Mouse (Mus musculus): ENCODE measurements at regions not wholly inside any gene's neighbourhood (a gene's known extent, or its start where the extent isn't known, plus 50 kb on each side); places are given as distances from the start of the nearest gene placed in this dataset.
A peak's percentile ranks its signal among the peaks of the same experiment; 100 is the strongest.

DNA sequence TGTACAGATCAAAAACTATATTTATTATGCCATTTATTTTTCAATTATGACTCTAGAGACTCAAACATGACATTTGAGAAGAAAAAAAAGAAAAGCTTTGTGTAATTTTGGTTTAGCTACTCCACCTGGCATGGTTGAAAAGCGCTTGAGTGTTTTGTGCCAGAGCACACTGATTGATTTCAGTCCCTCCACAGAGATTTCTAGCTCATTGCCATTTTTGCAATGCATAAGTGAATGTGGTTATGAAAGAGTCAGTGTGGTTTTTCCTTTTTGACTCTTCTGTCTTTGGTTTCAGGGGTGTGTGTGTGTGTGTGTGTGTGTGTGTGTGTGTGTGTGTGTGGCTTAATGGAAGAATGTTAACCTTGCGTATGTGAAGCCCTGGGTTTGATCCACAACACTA, 113.6 kb upstream of the Tmc3 start:
- DNase-seq (ENCODE audit: extremely low spot score, low read depth, low spot score) = no peak

DNA sequence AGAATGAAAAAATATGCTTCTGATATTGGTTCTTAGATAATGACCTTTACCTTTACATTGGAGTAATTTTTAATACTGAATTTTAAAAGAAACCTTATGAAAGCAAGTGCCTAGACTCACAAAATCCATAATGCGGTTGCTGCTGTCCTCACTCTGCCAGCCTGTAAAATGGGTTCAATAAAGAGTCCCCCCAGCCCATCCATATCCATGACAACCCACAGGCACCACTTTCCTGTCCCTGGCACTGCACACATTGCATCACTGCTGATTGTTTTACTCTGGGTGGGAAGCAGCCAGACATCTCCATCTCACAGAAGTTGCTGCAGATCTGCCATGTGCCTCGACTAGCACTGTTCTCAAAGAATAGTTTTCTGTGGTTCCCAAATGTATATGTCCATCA, 110.3 kb upstream of the Tmc3 start:
- no peak for DNase-seq (ENCODE audit: extremely low spot score, low read depth, low spot score)

DNA sequence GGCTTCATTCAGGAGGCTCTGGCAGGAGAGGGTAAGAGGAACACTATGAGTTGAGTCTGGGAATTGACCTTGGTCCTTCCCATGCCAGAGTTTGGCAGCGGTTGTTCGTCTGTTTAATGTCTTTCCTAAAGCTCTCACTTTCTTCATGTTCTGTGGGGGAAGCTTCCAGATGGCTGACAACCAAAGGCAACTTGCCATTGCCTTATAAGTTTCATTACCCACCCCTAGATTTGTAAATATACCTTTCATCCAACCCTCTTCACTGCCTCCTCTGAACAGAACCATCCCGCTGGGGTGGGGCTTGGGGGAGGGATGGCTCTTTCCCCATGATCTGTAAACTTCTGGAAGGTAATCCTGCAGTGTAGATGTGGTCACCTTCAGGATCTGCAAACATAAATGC, 109.7 kb upstream of the Tmc3 start:
- DNase-seq (ENCODE audit: extremely low spot score, low read depth, low spot score) = no peak

DNA sequence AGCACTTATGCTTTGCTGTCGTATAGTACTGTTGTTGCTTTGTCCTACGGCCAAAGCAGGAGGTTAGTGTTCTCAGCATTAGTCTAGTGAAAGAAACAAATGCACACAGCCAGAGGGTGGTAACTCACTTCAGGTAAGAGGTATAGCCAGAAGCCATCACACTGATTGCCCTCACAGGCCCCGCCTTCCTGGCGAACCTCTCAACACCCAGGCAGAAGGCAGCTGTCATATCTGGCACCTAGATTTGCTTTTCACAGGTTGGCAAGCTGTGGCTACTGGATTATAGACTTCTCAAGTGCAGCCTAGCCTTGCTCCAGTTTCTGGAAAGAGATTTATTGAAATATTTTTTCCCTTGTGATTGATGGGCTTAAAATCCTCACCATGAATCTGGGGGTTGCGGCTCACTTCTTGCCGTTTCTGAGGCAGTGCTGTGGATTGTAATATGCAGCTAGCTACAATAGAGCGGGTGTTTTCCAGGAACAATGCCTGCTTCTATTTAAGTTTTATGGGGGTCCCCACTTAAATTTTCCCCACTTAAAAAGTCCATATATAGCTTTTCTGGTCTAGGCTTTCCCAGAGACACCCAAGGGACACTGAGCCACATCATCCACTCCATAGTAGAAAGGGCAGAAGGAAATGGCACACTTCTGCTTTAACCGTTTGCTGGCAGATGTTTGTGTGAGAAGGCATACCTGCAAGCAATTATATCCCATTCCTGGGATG, 109.1 kb upstream of the Tmc3 start:
- no peak for DNase-seq (ENCODE audit: extremely low spot score, low read depth, low spot score)

DNA sequence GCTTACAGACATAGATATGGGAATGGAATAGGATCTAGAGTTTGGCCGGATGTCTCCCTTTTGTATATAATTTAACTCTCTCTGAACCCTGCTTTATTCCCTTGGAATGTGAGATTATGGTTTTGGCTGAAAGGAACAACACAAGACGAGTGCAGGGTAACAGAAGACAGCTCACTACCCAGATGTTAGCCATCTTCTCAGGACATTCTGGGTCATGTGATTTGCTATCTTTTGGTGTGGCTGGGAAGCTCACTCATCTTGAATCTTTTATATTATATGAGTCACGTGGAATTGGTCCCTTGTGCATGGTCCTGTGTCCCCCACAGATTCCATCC, 108.6 kb upstream of the Tmc3 start:
- no peak for DNase-seq (ENCODE audit: extremely low spot score, low read depth, low spot score)

DNA sequence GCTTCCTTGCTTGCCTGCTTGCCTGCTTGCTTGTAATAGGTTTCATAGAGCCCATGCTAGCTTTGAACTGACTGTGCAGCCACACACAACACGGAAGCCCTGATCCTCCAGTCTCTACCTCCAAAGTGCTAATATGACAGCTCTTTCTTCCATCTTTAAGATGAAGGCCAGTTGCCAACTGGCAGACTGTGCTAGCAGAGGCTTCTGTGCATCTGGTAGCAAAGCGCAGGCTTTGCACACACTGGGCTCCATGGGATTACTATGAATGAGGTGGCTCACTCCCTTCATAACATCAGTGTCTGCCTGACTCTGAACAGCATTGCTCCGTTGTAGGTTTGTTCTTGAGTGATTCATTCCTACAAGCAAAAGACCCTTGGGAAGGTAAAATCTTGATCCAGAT, 107.9 kb upstream of the Tmc3 start:
- DNase-seq (ENCODE audit: extremely low spot score, low read depth, low spot score) = no peak

DNA sequence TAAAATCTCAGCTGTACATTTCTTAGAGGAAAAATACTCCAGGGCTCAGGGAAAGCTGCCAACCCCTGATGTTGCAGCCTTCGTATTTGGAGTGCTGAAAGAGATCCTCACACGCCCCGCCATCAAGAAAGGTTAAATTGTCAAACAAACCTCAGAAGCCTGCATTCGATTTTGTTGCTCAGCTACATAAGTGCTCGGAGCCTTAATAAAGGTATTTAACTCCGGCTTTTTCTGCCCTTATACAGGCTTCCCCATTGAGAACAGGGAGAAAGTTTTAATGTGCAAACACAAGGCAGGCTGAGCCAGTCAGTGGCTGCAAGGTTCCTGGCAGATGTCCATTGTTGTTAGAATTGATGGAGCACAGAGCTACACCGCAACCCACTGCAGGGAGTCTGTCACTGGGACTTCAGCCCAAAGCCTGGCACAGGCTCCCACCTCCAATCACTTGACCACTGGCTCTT, 107.0 kb upstream of the Tmc3 start:
- DNase-seq (ENCODE audit: extremely low spot score, low read depth, low spot score) = no peak

DNA sequence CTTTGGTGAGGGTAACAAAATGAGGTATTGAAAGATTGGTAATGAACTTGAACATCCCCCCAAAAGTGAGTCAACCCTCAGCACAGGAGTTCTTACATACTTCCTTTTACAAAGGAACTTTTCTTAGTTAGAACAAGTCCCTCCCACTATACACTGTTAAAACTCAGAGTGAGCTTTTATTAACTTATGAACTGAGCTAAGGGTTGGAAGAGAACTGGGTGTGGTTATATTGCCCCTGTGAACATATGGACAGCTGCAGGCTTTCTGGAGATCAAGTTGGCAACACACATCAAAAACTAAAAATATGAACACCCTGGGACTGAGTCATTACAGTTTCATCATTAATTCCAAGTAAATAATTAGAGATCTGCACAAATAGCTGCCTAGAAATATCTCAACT, 103.1 kb upstream of the Tmc3 start:
- DNase-seq (ENCODE audit: extremely low spot score, low read depth, low spot score) = no peak

DNA sequence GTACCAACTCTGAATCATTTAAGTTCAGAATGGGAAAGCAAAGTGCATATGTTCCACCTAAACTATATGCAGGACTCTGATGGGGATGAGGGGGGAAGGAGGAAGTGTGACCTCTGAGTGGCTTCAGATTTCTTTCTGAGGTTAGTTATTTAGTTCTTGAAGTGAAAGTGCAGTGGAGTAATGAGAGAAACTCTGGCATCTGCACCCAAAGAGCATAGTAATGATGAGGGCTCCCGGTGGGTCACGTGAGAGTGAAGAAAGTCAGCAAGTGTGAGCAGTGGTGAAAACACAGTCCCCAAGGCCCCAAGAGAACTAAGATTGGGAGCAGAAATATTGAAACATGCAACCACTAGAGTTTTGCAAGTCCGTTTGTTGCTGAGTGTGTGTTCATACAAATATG, 102.5 kb upstream of the Tmc3 start:
- DNase-seq (ENCODE audit: extremely low spot score, low read depth, low spot score) = no peak

DNA sequence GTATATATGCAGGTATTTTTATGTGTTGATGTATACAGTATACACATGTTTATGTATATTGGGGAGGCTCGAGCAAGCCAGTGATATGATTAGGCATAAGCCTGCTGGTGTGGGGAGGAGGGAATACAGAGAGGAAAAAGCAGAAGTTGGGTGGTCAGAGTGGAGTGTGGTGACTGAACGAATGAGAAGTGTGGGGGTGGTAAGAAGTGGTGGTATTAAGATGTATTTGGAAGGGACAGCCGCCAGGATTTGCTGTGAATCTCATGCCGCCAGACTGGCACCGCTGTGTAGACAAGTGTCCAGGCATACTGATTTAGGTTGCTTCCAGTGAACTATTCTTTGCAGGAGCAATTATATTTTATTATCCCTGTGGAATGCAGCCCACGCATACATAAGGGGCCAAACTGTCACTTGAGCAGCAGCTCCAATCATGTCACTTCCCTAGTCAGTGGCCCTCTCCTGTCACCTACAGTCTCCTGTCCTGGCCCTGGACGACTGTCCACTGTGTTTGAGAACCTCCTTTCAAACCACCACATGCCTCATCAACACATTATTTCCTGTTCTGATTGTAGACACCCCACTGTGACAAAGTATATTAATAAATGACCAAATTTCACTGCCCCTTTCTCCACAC, 101.9 kb upstream of the Tmc3 start:
- no peak for DNase-seq (ENCODE audit: extremely low spot score, low read depth, low spot score)

DNA sequence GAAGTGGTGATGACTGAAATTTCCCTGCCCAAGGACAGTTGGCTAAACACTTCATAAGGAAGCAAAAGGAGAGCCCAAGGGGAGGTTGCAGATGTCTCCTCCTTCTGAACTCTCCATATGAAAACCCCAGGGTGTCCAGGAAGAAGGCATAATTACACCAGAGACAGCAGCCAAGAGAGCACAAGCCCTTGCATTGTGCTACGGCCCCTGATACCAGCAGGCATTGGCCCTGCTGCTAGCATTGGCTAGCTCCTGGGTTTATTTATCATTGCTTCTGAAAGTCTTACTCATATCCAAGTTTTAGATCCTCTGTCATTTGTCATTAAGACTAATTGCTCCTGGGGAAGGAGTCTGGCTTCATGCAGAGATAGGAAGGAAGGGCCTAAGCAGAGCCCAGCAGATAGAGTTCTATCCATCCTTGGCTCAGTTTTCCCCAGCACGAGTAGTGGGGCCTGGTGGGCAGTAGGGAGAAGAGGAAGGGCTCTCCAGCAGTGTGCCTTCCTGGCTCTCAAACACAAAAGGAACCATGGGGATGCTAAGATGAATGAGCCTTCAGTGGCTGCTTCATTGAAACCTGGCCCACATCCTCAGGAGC, 98.5 kb upstream of the Tmc3 start:
- no peak for DNase-seq (ENCODE audit: extremely low spot score, low read depth, low spot score)

DNA sequence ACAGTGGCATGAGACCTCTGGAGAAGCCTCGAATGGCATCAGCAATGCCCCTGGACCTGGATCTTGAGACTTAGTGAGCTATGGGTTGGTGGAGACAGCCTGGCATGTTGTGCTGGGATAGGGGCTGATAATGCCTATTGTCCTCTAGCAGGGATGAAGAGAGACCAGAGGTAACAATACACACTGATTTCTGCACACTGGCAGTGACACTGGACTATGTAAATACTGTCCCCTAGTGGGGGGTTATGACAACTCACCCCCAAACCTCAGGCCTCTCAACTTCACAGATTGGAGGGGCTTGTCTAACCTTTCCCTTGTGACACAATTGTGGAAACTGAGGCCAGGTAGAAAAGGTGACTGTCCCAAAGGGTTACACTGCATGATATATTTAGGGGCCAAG, 94.9 kb upstream of the Tmc3 start:
- DNase-seq (ENCODE audit: extremely low spot score, low read depth, low spot score) = peak; percentile 22

DNA sequence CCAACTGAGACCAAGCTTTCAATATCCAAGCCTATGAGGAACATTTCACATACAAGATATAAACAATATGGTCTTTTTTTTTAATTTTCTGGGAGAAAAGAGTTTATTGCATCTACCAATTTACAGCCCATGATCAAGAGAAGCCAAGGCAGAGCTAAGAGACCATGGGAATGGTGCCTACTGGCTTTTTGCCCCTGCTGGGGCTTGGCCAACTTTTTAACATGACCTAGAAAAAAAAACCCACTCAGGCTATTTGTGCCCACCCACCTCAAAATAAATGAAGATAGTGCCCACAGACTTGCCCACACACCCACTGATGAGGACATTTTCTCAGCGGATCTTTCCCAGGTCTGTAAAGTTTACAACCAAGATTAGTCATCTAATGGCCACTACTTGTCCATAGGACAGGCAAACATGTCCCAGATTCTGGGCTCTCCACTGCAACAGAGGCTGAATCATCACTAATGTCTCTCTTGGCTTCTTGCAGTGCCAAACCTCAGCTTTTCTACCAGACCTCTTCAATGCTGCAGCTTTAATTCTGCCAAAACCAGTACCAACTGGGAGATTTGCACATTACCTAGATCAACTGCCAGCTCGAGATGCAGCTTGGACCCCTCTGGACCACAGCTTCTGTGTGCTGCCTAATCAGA, 79.6 kb upstream of the Tmc3 start:
- no peak for DNase-seq (ENCODE audit: extremely low spot score, low read depth, low spot score)

DNA sequence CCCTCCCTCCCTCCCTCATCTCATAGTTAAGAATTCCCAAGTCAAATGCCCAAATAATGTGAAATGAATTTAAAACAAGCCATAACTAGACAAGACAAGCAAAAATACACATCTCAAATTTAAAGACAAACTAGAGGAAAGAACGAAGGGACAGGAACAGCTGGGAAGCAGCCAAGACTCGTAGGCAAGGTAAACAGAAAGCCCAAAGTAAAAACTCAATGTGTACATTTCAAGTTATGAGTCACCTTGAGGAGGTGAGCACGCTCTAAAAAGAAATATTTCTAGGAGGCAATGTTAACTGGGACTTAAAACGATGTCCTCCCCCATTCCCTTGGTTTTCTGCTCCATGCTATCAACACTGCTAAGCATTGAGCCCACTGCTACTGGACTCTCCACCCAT, 68.4 kb upstream of the Tmc3 start:
- no peak for DNase-seq (ENCODE audit: extremely low spot score, low read depth, low spot score)

DNA sequence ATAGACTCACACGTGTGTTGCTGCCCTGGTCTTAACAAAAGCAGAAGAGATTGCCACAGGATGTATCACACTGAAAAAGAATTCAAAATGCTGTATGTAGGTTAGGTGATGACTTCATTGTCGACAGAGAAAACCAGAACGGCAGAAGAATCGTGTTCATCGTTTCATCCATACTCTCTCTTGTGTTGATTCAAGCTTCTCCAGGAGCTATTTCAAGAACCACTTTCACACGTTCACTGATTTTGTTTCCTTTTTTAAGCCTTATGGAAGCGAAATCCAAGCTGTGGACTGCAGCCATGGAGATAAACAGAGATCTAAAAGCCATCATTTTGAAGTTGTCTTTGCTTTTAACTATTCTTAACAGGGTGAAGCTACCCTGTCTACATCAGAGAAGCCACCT, 63.2 kb upstream of the Tmc3 start:
- no peak for DNase-seq (ENCODE audit: extremely low spot score, low read depth, low spot score)

All from hindlimb bud, embryonic 11.5 days (tissue).